ENCODE assay signal across 10 mouse cellular contexts in genomic region chr16:84042010-84042449, GRCm38 (mm10).
DNase-seq lines count a peak whose midpoint lies in the region; ATAC-seq and TF ChIP-seq lines count a peak whose summit lies in the region.
"Had no signal": no experiment of that assay in that cellular context is flagged by ENCODE, and none has a peak within 500 bp of the region (broad histone marks: within the 10 kb centered on the region; RNA-seq: fewer than 3 reads in every experiment).

No protein-coding gene starts in this region.

- no peak for TF ChIP-seq CTCF in stomach, postnatal 0 days (IDR thresholded peaks at IDR 0.05; ENCODE audit: low read depth)

- H3K27me3 ChIP-seq in stomach, postnatal 0 days (ENCODE audit: control insufficient read depth, insufficient read depth, low read length), result no peaks in the 10 kb centered on the region
- H3K27me3 ChIP-seq: embryonic facial prominence, embryonic 12.5 days had no signal

- no peak overlapping the region for H3K4me3 ChIP-seq in stomach, postnatal 0 days (ENCODE audit: low read depth, low read length)
- H3K4me3 ChIP-seq: embryonic facial prominence, embryonic 12.5 days had no signal

- no peaks in the 10 kb centered on the region for H3K9me3 ChIP-seq in stomach, postnatal 0 days (ENCODE audit: control insufficient read depth, low read length)
- H3K9me3 ChIP-seq: embryonic facial prominence, embryonic 12.5 days had no signal

- peak; percentile 12 for DNase-seq in ovary, adult 18-20 months (ENCODE audit: low spot score)
- DNase-seq in ovary, postnatal 36 days (ENCODE audit: low spot score), result no peak
- peak; percentile 9 to 64 for DNase-seq in left cerebral cortex, adult 8-10 months (ENCODE audit: low spot score in 2 of 2)
- DNase-seq in stomach, postnatal 0 days (ENCODE audit: low spot score), result peak; percentile 14
- no peak for DNase-seq in spleen, postnatal 4 days (ENCODE audit: low spot score in 2 of 2)
- DNase-seq in thymus, postnatal 10 days (ENCODE audit: low spot score in 2 of 2), result no peak
- no peak for DNase-seq in spleen, postnatal 14 days (ENCODE audit: low spot score in 2 of 2)

- WGBS in stomach, postnatal 0 days, result 65% methylated on average over 4 of the region's 4 CpGs

- no peak overlapping the region for H3K9ac ChIP-seq in stomach, postnatal 0 days (ENCODE audit: low read length)
- H3K9ac ChIP-seq: embryonic facial prominence, embryonic 12.5 days had no signal

- no peaks in the 10 kb centered on the region for H3K36me3 ChIP-seq in stomach, postnatal 0 days (ENCODE audit: control insufficient read depth, insufficient read depth, low read length)
- H3K36me3 ChIP-seq: embryonic facial prominence, embryonic 12.5 days had no signal

- no peaks in the 10 kb centered on the region for H3K4me1 ChIP-seq in stomach, postnatal 0 days (replicated peaks; ENCODE audit: control insufficient read depth, insufficient read depth)
- H3K4me1 ChIP-seq: embryonic facial prominence, embryonic 12.5 days had no signal

- no peak for TF ChIP-seq EP300 in stomach, postnatal 0 days (optimal IDR thresholded peaks at IDR 0.05)

- H3K4me2 ChIP-seq in stomach, postnatal 0 days (replicated peaks; ENCODE audit: low read depth), result no peak overlapping the region
- H3K4me2 ChIP-seq: embryonic facial prominence, embryonic 12.5 days had no signal

- ATAC-seq in frontal cortex, adult (ENCODE audit: low TSS enrichment), result peak; percentile 86
- ATAC-seq in stomach, postnatal 0 days (ENCODE audit: low FRiP score, low TSS enrichment), result no peak

- H3K27ac ChIP-seq in stomach, postnatal 0 days (replicated peaks), result no peak overlapping the region
- H3K27ac ChIP-seq: embryonic facial prominence, embryonic 12.5 days; macrophage had no signal

Comparison
In these comparisons a context has a peak if more than half of its experiments do, and no peak if none do; other contexts are left out.
1. DNase-seq: peak in ovary, adult 18-20 months (single experiment), left cerebral cortex, adult 8-10 months (2 of 2) and stomach, postnatal 0 days (single experiment); none in ovary, postnatal 36 days (single experiment), spleen, postnatal 4 days (0 of 2), thymus, postnatal 10 days (0 of 2) and spleen, postnatal 14 days (0 of 2).